15 mouse cellular contexts compared by ENCODE assay signal in the genomic region with DNA sequence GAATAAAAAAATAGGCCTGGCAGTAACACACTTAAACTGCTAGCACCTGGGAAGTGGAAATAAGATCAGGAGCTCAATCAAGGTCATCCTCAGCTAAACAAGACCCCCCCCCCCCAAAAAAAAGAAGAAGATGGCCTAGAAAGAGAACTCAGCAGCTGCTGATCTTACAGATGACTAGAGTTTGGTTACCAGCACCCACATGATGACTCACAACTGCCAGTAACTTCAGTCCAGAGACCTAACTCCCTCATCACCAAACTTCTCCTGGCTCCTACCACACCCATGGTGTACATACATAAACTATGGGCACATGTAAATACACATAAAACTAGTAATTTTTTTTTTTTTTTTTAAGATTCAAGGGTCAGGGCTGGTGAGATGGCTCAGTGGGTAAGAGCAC.
"Had no signal": no experiment of that assay in that cellular context is flagged by ENCODE, and none has a peak within 500 bp of the region (broad histone marks: within the 10 kb centered on the region; RNA-seq: fewer than 3 reads in every experiment).

No protein-coding gene starts in this region.

- H3K27ac ChIP-seq: lung, embryonic 15.5 days; midbrain, embryonic 10.5 days; midbrain, embryonic 12.5 days; neural tube, embryonic 13.5 days; neural tube, embryonic 15.5 days had no signal

- H3K4me3 ChIP-seq: lung, embryonic 15.5 days; midbrain, embryonic 10.5 days; midbrain, embryonic 12.5 days; neural tube, embryonic 13.5 days; neural tube, embryonic 15.5 days had no signal

- DNase-seq: lung, adult 2 months; lung, postnatal 14 days; lung, postnatal 36 days; midbrain, embryonic 14.5 days; right cerebral cortex, postnatal 14 days; thymus, adult 18-20 months; thymus, postnatal 14 days; thymus, postnatal 36 days had no signal

- H3K9ac ChIP-seq: lung, embryonic 15.5 days; midbrain, embryonic 12.5 days; neural tube, embryonic 13.5 days; neural tube, embryonic 15.5 days had no signal

- H3K27me3 ChIP-seq: lung, embryonic 15.5 days; midbrain, embryonic 12.5 days; neural tube, embryonic 13.5 days; neural tube, embryonic 15.5 days had no signal

- H3K9me3 ChIP-seq: lung, embryonic 15.5 days; midbrain, embryonic 10.5 days; midbrain, embryonic 12.5 days; neural tube, embryonic 13.5 days; neural tube, embryonic 15.5 days had no signal

- H3K36me3 ChIP-seq: lung, embryonic 15.5 days; midbrain, embryonic 10.5 days; midbrain, embryonic 12.5 days; neural tube, embryonic 13.5 days; neural tube, embryonic 15.5 days had no signal

- H3K4me2 ChIP-seq: lung, embryonic 15.5 days; neural tube, embryonic 13.5 days; neural tube, embryonic 15.5 days had no signal

- ATAC-seq: lung, postnatal 0 days; midbrain, embryonic 16.5 days had no signal
